Mouse (Mus musculus) myocyte (in vitro differentiated cells): Measurements from ENCODE around the gene Mab21l3. TPM values are rescaled to one million over a fixed set of nuclear protein-coding genes. Genes with fewer than 3 reads are reported as not detected.

Experiments
- H3K27me3 ChIP-seq: one replicate; pipeline ENCODE4 v1.6.1; 2011; ENCODE audit not compliant: control insufficient read depth, insufficient read depth, insufficient read length
- H3K36me3 ChIP-seq: one replicate; pipeline ENCODE4 v1.6.1; 2011; ENCODE audit not compliant: control insufficient read depth, insufficient read depth
- H3K4me2 ChIP-seq: one replicate; pipeline ENCODE4 v1.6.1; 2011; ENCODE audit warnings: low read depth, control low read depth
- H3K4me3 ChIP-seq: one replicate; pipeline ENCODE4 v1.5.1; 2011; ENCODE audit warnings: mild to moderate bottlenecking, control low read depth, moderate library complexity
- H3K79me2 ChIP-seq: one replicate; pipeline ENCODE4 v1.6.1; 2011; ENCODE audit not compliant: control insufficient read depth, insufficient read depth
- H3ac ChIP-seq: one replicate; pipeline ENCODE4 v1.6.1; 2011; ENCODE audit not compliant: control insufficient read depth, insufficient read length
- CEBPB ChIP-seq: IDR thresholded peaks from 2 replicates; pipeline ENCODE4 v1.6.1; 2011; ENCODE audit warnings: mild to moderate bottlenecking, moderate library complexity; ENCODE audit not compliant: poor library complexity, insufficient read depth, severe bottlenecking
- E2F4 ChIP-seq: IDR thresholded peaks from one replicate; pipeline ENCODE4 v1.6.1; 2011; ENCODE audit warnings: mild to moderate bottlenecking, control low read depth, moderate library complexity; ENCODE audit not compliant: insufficient read depth
- MAX ChIP-seq: IDR thresholded peaks from one replicate; pipeline ENCODE4 v1.6.1; 2011; ENCODE audit warnings: low read depth, mild to moderate bottlenecking, control low read depth
- MYOD1 ChIP-seq, 3 experiments: IDR thresholded peaks; one replicate each; pipeline ENCODE4 v1.6.1; 2011; ENCODE audit warnings: control low read depth in 2 of 3, low read depth in 2 of 3, mild to moderate bottlenecking in 2 of 3, moderate library complexity in 1 of 3; ENCODE audit not compliant: insufficient read length in 2 of 3, control insufficient read depth in 1 of 3
- MYOG ChIP-seq, 3 experiments: IDR thresholded peaks; one replicate each; pipeline ENCODE4 v1.6.1; 2011; ENCODE audit warnings: control low read depth in 2 of 3, low read depth in 2 of 3, mild to moderate bottlenecking in 2 of 3; ENCODE audit not compliant: insufficient read length in 2 of 3, control insufficient read depth in 1 of 3, insufficient read depth in 1 of 3
- POLR2A ChIP-seq: IDR thresholded peaks from one replicate; pipeline ENCODE4 v1.6.1; 2011; ENCODE audit warnings: low read depth, mild to moderate bottlenecking, control low read depth, moderate library complexity; ENCODE audit not compliant: insufficient read length
- POLR2AphosphoS2 ChIP-seq: IDR thresholded peaks from one replicate; pipeline ENCODE4 v1.6.1; 2011; ENCODE audit warnings: low read depth, control low read depth; ENCODE audit not compliant: insufficient read length
- REST ChIP-seq: IDR thresholded peaks from one replicate; pipeline ENCODE4 v1.6.1; 2011; ENCODE audit warnings: mild to moderate bottlenecking, control low read depth, moderate library complexity; ENCODE audit not compliant: insufficient read depth, insufficient read length
- SRF ChIP-seq: IDR thresholded peaks from one replicate; pipeline ENCODE4 v1.6.1; 2011; ENCODE audit warnings: low read depth; ENCODE audit not compliant: control insufficient read depth, insufficient read length
- TCF12 ChIP-seq: IDR thresholded peaks from one replicate; pipeline ENCODE4 v1.6.1; 2011; ENCODE audit warnings: mild to moderate bottlenecking, control low read depth; ENCODE audit not compliant: poor library complexity, insufficient read depth, severe bottlenecking
- TCF3 ChIP-seq: IDR thresholded peaks from one replicate; pipeline ENCODE4 v1.6.1; 2011; ENCODE audit warnings: low read depth, control low read depth; ENCODE audit not compliant: insufficient read length
- USF1 ChIP-seq: IDR thresholded peaks from one replicate; pipeline ENCODE4 v1.6.1; 2011; ENCODE audit warnings: low read depth, mild to moderate bottlenecking, control low read depth, moderate library complexity
- polyA plus RNA-seq: library from polyadenylated mRNA; unstranded; fragments of >200 nt; fragmentation: generic; extraction: Trizol; gene quantifications from one replicate; pipeline ENCODE4 v1.2.1, GENCODE M21; 2012; ENCODE audit warnings: missing spikeins

Gene Mab21l3
- polyA plus RNA-seq, 1 experiment = 0.85 TPM

DNA sequence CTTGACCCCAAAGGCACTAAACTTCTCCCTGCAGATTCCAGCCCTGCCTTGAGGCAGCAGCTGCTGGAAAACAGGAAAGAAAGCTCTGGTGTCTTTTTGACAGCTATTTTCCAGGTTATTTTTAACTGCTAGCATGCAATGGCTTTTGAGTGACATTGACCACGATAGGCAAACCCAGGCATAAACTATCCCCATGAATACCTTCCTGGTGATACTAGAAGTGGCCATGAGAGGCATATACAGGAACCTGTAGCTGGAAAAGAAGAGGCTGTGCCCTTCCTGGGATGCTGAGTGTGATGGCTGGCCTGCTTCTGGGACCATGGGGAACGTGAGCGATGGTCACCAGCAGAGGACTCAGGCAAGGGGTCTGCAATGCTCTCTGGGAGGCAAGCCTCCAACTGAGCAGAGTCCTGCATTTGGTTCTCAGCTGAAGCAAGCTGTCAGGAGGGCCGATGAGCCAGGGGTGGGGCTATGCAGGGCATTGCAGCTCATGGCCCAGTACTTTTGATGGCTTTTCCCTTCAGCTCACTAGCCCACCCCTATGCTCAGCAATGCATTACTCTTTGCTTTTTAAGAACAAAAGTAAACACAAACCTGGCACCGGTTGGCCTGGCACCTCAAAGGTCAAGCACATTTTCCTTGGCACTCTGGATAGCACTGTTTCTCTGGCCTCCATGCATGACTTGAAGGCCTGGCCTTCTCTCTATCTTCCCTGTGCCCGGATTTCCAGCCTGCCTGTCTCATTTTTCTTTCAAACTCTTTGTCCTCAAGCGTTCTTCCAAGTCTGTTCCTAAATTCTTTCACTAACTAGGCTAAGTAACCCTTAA lies 27.9 kb upstream of the Mab21l3 start:
- Histone ChIP-seq H3K4me2 (no peak overlapping the region), H3K79me2 (no peaks in the 10 kb centered on the region), H3ac (no peak overlapping the region), H3K4me3 (no peak overlapping the region), H3K27me3 (no peaks in the 10 kb centered on the region), H3K36me3 (peaks cover 10% of the 10 kb centered on the region)
- TF ChIP-seq POLR2A (no peak), CEBPB (no peak), SRF (no peak), MAX (no peak), MYOG (IDR thresholded peaks at IDR 0.05; ENCODE audit: control insufficient read depth in 1 of 3, insufficient read depth in 1 of 3, insufficient read length in 2 of 3, low read depth in 2 of 3) (no peak), POLR2AphosphoS2 (no peak), USF1 (no peak), E2F4 (no peak), TCF3 (no peak)

DNA sequence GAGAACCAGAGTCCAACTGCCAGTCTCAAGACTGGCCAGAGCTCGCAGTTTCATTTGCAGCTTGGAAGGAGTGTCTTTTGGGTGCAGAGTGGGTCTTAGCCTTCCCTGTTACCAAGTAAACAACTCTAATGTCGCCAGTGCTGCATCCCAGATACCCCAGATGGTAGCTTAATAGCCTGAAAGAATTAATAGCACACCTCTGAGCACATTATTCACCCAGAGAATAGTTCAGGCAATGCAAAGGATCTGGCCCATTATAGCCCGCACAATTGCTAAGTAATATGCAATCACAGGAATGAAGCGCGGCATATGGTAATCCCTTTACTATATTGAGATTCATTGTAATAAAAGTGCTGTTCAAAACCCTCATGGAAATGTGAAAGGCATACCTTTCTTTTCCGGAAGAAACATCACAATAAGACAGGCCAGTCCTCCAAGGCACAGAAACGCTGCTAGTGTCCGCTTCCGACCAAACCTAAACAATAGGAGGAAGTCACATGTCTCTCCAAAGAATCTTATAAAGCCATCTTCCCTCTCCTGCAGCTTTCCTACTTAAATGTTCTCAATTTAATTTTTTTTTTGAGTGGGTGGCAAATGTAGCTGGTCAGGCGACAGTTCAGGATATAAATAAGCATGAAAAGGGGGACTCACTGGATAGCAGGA lies 26.6 kb upstream of the Mab21l3 start:
- TF ChIP-seq CEBPB (no peak), E2F4 (no peak), MAX (no peak), TCF3 (no peak), MYOG (IDR thresholded peaks at IDR 0.05; ENCODE audit: control insufficient read depth in 1 of 3, insufficient read depth in 1 of 3, insufficient read length in 2 of 3, low read depth in 2 of 3) (no peak), POLR2A (no peak), TCF12 (no peak), USF1 (no peak), MYOD1 (IDR thresholded peaks at IDR 0.05; ENCODE audit: control insufficient read depth in 1 of 3, insufficient read length in 2 of 3, low read depth in 2 of 3) (no peak), SRF (no peak)
- Histone ChIP-seq H3ac (no peak overlapping the region), H3K36me3 (peaks cover 10% of the 10 kb centered on the region)

DNA sequence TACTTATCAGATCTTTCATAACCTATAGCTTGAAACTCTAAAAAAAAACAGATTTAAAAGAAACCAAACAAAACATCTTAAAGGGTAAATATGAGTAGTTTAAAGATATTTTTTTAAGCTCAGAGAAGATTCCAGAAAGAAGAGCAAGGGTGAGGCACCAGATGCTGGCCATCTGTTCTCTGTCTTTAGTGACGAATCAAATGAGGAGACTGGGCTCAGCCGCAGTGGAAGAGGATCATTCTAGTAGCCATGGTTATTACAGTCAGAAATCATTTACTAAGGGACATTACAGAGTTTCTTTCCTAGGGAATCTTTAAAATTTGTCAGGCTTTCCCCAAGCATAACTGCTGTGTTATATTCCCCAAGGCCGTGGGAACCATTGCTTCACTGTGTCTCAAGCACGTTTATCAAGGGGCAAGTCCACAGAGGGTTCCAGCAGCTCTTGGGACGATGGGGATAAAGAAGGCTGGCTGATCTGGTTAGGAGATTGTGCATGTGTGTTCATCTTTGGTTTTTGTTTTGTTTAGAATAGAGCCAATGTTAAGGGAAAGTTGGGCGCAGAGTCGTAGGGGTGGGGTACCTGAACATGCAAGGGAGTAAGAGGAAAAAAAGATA lies 24.4 kb upstream of the Mab21l3 start:
- no peaks in the 10 kb centered on the region for H3K27me3 ChIP-seq
- no peak for TF ChIP-seq REST
- no peak for TF ChIP-seq MYOD1 (IDR thresholded peaks at IDR 0.05; ENCODE audit: control insufficient read depth in 1 of 3, insufficient read length in 2 of 3, low read depth in 2 of 3)
- no peak for TF ChIP-seq POLR2A
- no peak for TF ChIP-seq CEBPB
- TF ChIP-seq USF1 = no peak

More for the DNA sequence above, 26.6 kb upstream of the Mab21l3 start:
- no peaks in the 10 kb centered on the region for H3K79me2 ChIP-seq
- H3K27me3 ChIP-seq = no peaks in the 10 kb centered on the region
- H3K4me2 ChIP-seq = no peak overlapping the region
- H3K4me3 ChIP-seq = no peak overlapping the region

DNA sequence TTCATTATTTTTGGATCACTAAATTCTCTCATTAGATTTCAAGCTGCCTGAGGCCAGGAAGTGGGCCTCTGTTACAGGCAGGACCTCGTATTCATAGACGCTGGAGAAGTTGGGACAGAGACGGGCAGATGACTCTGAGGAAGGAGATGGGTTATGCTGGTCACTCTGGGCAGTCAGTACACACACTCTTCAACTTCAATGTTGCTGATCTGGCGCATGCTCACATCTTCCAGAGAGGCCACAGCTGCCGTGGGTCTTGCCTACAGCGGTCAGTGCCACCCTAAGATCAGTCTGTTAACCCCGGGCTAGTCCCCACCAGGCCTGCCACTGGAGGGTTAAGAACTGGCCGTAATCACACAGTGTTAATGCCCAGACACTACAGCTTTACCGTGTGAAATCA lies 23.2 kb upstream of the Mab21l3 start:
- no peaks in the 10 kb centered on the region for H3K27me3 ChIP-seq
- TF ChIP-seq POLR2AphosphoS2 (no peak), E2F4 (no peak), MAX (no peak), MYOD1 (IDR thresholded peaks at IDR 0.05; ENCODE audit: control insufficient read depth in 1 of 3, insufficient read length in 2 of 3, low read depth in 2 of 3) (no peak), MYOG (IDR thresholded peaks at IDR 0.05; ENCODE audit: control insufficient read depth in 1 of 3, insufficient read depth in 1 of 3, insufficient read length in 2 of 3, low read depth in 2 of 3) (no peak), SRF (no peak), CEBPB (no peak), TCF3 (no peak), TCF12 (no peak), REST (no peak), USF1 (no peak), POLR2A (no peak)
- H3K4me3 ChIP-seq = no peak overlapping the region
- H3K79me2 ChIP-seq = no peaks in the 10 kb centered on the region
- H3K36me3 ChIP-seq = peaks cover 10% of the 10 kb centered on the region
- no peak overlapping the region for H3ac ChIP-seq
- no peak overlapping the region for H3K4me2 ChIP-seq

More for the DNA sequence above, 24.4 kb upstream of the Mab21l3 start:
- peaks cover 10% of the 10 kb centered on the region for H3K36me3 ChIP-seq
- H3ac ChIP-seq = no peak overlapping the region
- no peak overlapping the region for H3K4me2 ChIP-seq
- H3K79me2 ChIP-seq = no peaks in the 10 kb centered on the region
- no peak overlapping the region for H3K4me3 ChIP-seq
